Mouse (Mus musculus) liver, postnatal 0 days (tissue): ENCODE measurements around the gene Arhgap30.

Experiments
- CTCF ChIP-seq: sonication (generic); IDR thresholded peaks from 2 replicates; pipeline ENCODE4 v1.5.1; 2016; ENCODE audit warnings: antibody characterized with exemption, low read depth
- EP300 ChIP-seq: IDR thresholded peaks from 2 replicates; pipeline ENCODE4 v1.6.1; 2016; ENCODE audit warnings: antibody characterized with exemption, low read depth, mild to moderate bottlenecking

DNA sequence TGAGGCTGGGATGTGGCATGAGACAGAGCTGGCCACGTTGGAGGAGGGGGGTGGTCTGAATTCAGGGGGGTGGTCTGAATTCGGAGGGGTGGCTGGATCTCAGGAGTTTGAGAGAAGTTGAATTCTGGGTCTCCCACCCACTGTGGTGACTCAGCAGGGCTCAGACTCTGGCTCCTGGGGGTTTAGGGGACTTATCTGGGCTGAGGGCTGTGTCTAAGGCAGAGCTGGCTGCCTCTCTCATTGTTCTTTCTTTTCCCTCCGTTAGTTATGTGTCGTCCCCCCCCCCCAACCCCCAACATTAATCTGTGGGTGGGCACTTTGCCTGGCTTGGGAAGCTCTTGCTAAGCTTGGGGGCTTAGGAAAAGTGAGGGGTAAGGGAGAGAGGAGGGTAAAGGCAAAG is 14.8 kb upstream of the Arhgap30 start:
- TF ChIP-seq CTCF (no peak), EP300 (no peak)
